Mouse (Mus musculus) embryo, embryonic 11.5 days (tissue): Measurements from ENCODE around the gene Ebi3.
A peak's percentile ranks its signal among the peaks of the same experiment; 100 is the strongest.

ENCODE experiments used
- DNase-seq: peaks from one replicate; pipeline ENCODE4 v3.0.0-alpha.2; 2012; ENCODE audit warnings: low read depth, low spot score

The Ebi3 gene

GRCm38 (mm10) chr17:55958584-55958886 lies 6.1 kb downstream of the Ebi3 start:
- no peak for DNase-seq

GRCm38 (mm10) chr17:55958918-55959728 lies 6.7 kb downstream of the Ebi3 start, which contains the start of gene Yju2:
Gene Yju2 (plus strand): TSS chr17:55959099.
- DNase-seq = peak; percentile 90

GRCm38 (mm10) chr17:55959946-55960740 lies 7.7 kb downstream of the Ebi3 start:
- DNase-seq = no peak

- DNase-seq = no peak
Observed at GRCm38 (mm10) chr17:55960791-55961190, 8.4 kb downstream of the Ebi3 start.

- DNase-seq = no peak
Observed at GRCm38 (mm10) chr17:55961631-55962030, 9.2 kb downstream of the Ebi3 start.

- DNase-seq = no peak
Observed at GRCm38 (mm10) chr17:55963171-55963570, 10.7 kb downstream of the Ebi3 start.

GRCm38 (mm10) chr17:55964496-55964895 lies 12.1 kb downstream of the Ebi3 start:
- DNase-seq = no peak

- DNase-seq = no peak
Observed at GRCm38 (mm10) chr17:55964996-55965395, 12.6 kb downstream of the Ebi3 start.

- DNase-seq = no peak
Observed at GRCm38 (mm10) chr17:55967186-55967585, 14.7 kb downstream of the Ebi3 start.

- no peak for DNase-seq
Observed at GRCm38 (mm10) chr17:55968210-55968609, 15.8 kb downstream of the Ebi3 start.

GRCm38 (mm10) chr17:55969560-55969959 lies 17.1 kb downstream of the Ebi3 start:
- no peak for DNase-seq

GRCm38 (mm10) chr17:55969966-55970891 lies 17.8 kb downstream of the Ebi3 start, which contains the start of gene Shd:
Gene Shd (plus strand): TSS chr17:55970467.
- DNase-seq = no peak

- DNase-seq = no peak
Observed at GRCm38 (mm10) chr17:55971453-55971852, 19.0 kb downstream of the Ebi3 start.

- peak; percentile 56 for DNase-seq
Observed at GRCm38 (mm10) chr17:55976255-55976862, 23.9 kb downstream of the Ebi3 start.

GRCm38 (mm10) chr17:55977301-55977700 lies 24.9 kb downstream of the Ebi3 start:
- DNase-seq = no peak

GRCm38 (mm10) chr17:55986030-55986961 lies 33.9 kb downstream of the Ebi3 start, which contains the start of gene Fsd1:
Gene Fsd1 (plus strand): TSS chr17:55986509.
- DNase-seq = peak; percentile 66

- DNase-seq = no peak
Observed at GRCm38 (mm10) chr17:55990278-55990898, 37.9 kb downstream of the Ebi3 start.

- no peak for DNase-seq
Observed at GRCm38 (mm10) chr17:55996007-55996406, 43.6 kb downstream of the Ebi3 start.

GRCm38 (mm10) chr17:55999794-56000499 lies 47.5 kb downstream of the Ebi3 start:
- no peak for DNase-seq
